Mouse (Mus musculus) hematopoietic stem cell, adult 5-6 weeks (primary cell): ENCODE data around the gene Tln2. TPM values are rescaled to one million over a fixed set of nuclear protein-coding genes. Genes with fewer than 3 reads are reported as not detected.

ENCODE experiments used
- ATAC-seq, 2 experiments: fragments of 125-278 bp in 1 of 2; replicated peaks in 1 of 2; 2 replicates each; pipeline ENCODE4 v1.8.0; 2016 to 2017; ENCODE audit warnings: inconsistent platforms in 2 of 2, mild to moderate bottlenecking in 2 of 2, moderate number of reproducible peaks in 2 of 2, low read depth in 1 of 2, moderate TSS enrichment in 1 of 2; ENCODE audit not compliant: low FRiP score in 2 of 2, poor library complexity in 2 of 2, severe bottlenecking in 2 of 2, insufficient read depth in 1 of 2, low TSS enrichment in 1 of 2
- total RNA-seq: library from RNA; stranded (forward); fragments of 172-1452, 232-1000 nt; gene quantifications from 2 replicates; pipeline ENCODE4 v1.2.3, GENCODE M21; 2017

Tln2 gene
- total RNA-seq, 1 experiment from 2014 or later = 0.50 TPM

GRCm38 (mm10) chr9:67273362-67273761 is 286.1 kb downstream of the Tln2 start:
- no peak for ATAC-seq

GRCm38 (mm10) chr9:67270734-67271133 is 288.8 kb downstream of the Tln2 start:
- ATAC-seq = no peak

GRCm38 (mm10) chr9:67270061-67270595 is 289.4 kb downstream of the Tln2 start:
- ATAC-seq = no peak

GRCm38 (mm10) chr9:67267276-67267990 is 292.1 kb downstream of the Tln2 start:
- ATAC-seq = peak; percentile 82 to 88

GRCm38 (mm10) chr9:67265513-67265912 is 294.0 kb downstream of the Tln2 start:
- ATAC-seq = no peak

GRCm38 (mm10) chr9:67264896-67265295 is 294.6 kb downstream of the Tln2 start:
- ATAC-seq = no peak

GRCm38 (mm10) chr9:67260835-67261599 is 298.5 kb downstream of the Tln2 start:
- no peak for ATAC-seq

GRCm38 (mm10) chr9:67250141-67250540 is 309.4 kb downstream of the Tln2 start:
- no peak for ATAC-seq

GRCm38 (mm10) chr9:67247365-67247950 is 312.0 kb downstream of the Tln2 start:
- ATAC-seq = no peak

- no peak for ATAC-seq
Measured at GRCm38 (mm10) chr9:67245265-67245664, 314.2 kb downstream of the Tln2 start.

- ATAC-seq = no peak
Measured at GRCm38 (mm10) chr9:67241683-67242082, 317.8 kb downstream of the Tln2 start.

GRCm38 (mm10) chr9:67240456-67240855 is 319.0 kb downstream of the Tln2 start:
- no peak for ATAC-seq

- ATAC-seq = no peak
Measured at GRCm38 (mm10) chr9:67236987-67237386, 322.5 kb downstream of the Tln2 start.

- ATAC-seq = no peak
Measured at GRCm38 (mm10) chr9:67235441-67236217, 323.9 kb downstream of the Tln2 start.

GRCm38 (mm10) chr9:67229033-67229432 is 330.5 kb downstream of the Tln2 start:
- no peak for ATAC-seq

- no peak for ATAC-seq
Measured at GRCm38 (mm10) chr9:67220388-67220787, 339.1 kb downstream of the Tln2 start.

- no peak for ATAC-seq
Measured at GRCm38 (mm10) chr9:67218001-67218400, 341.5 kb downstream of the Tln2 start.
